In genomic region chr14:50707073-50707472, GRCm38 (mm10) we compare ENCODE assay signal across 43 mouse cellular contexts. TPM values are rescaled to one million over a fixed set of nuclear protein-coding genes. Genes with fewer than 3 reads are reported as not detected.
"Had no signal": no experiment of that assay in that cellular context is flagged by ENCODE, and none has a peak within 500 bp of the region (broad histone marks: within the 10 kb centered on the region; RNA-seq: fewer than 3 reads in every experiment).

TSS of gene Olfr748 (plus strand) at chr14:50707373.

- H3K4me3 ChIP-seq: heart, embryonic 10.5 days; heart, embryonic 12.5 days; heart, embryonic 13.5 days; heart, embryonic 15.5 days; hindbrain, embryonic 10.5 days; hindbrain, embryonic 12.5 days; hindbrain, embryonic 13.5 days; hindbrain, embryonic 15.5 days; intestine, embryonic 15.5 days; kidney, embryonic 15.5 days; layer of hippocampus, adult 2 months had no signal

- H3K4me1 ChIP-seq: heart, embryonic 10.5 days; heart, embryonic 12.5 days; heart, embryonic 13.5 days; heart, embryonic 15.5 days; hindbrain, embryonic 10.5 days; hindbrain, embryonic 12.5 days; hindbrain, embryonic 13.5 days; hindbrain, embryonic 15.5 days; intestine, embryonic 15.5 days; kidney, embryonic 15.5 days had no signal

- ATAC-seq: hindbrain, embryonic 16.5 days; hindbrain, postnatal 0 days; inflammation-experienced regulatory T-cells, adult 6 months; intestine, embryonic 15.5 days; intestine, embryonic 16.5 days; intestine, postnatal 0 days had no signal

- H3K27ac ChIP-seq: heart, embryonic 10.5 days; heart, embryonic 13.5 days; heart, embryonic 15.5 days; hindbrain, embryonic 10.5 days; hindbrain, embryonic 12.5 days; hindbrain, embryonic 13.5 days; hindbrain, embryonic 14.5 days; hindbrain, embryonic 15.5 days; hindbrain, postnatal 0 days; intestine, embryonic 15.5 days; kidney, embryonic 15.5 days; kidney, postnatal 0 days; layer of hippocampus, adult 2 months had no signal

- H3K36me3 ChIP-seq: heart, embryonic 10.5 days; heart, embryonic 12.5 days; heart, embryonic 13.5 days; heart, embryonic 15.5 days; hindbrain, embryonic 10.5 days; hindbrain, embryonic 12.5 days; hindbrain, embryonic 13.5 days; hindbrain, embryonic 15.5 days; intestine, embryonic 15.5 days; kidney, embryonic 15.5 days had no signal

- H3K9ac ChIP-seq: heart, embryonic 12.5 days; heart, embryonic 13.5 days; heart, embryonic 15.5 days; hindbrain, embryonic 12.5 days; hindbrain, embryonic 13.5 days; hindbrain, embryonic 14.5 days; hindbrain, embryonic 15.5 days; intestine, embryonic 15.5 days; kidney, embryonic 15.5 days had no signal

- DNase-seq: heart, postnatal 10 days; heart, postnatal 14 days; heart, postnatal 36 days; heart, postnatal 4 days; kidney, adult 11 months; kidney, adult 18-20 months; kidney, adult 2 months; kidney, adult 8-10 months; kidney, adult 9 months; kidney, postnatal 10 days; kidney, postnatal 14 days; kidney, postnatal 25 days; kidney, postnatal 36 days; kidney, postnatal 4 days; layer of hippocampus, adult 9-11 months; layer of hippocampus, postnatal 36 days had no signal

- H3K4me2 ChIP-seq: heart, embryonic 11.5 days; heart, embryonic 12.5 days; heart, embryonic 13.5 days; heart, embryonic 15.5 days; hindbrain, embryonic 12.5 days; hindbrain, embryonic 13.5 days; hindbrain, embryonic 14.5 days; hindbrain, embryonic 15.5 days; intestine, embryonic 15.5 days; kidney, embryonic 15.5 days had no signal

- H3K27me3 ChIP-seq: heart, embryonic 12.5 days; heart, embryonic 13.5 days; heart, embryonic 15.5 days; hindbrain, embryonic 12.5 days; hindbrain, embryonic 13.5 days; hindbrain, embryonic 15.5 days; intestine, embryonic 15.5 days; kidney, embryonic 15.5 days had no signal

- H3K9me3 ChIP-seq: heart, embryonic 10.5 days; heart, embryonic 13.5 days; heart, embryonic 15.5 days; hindbrain, embryonic 10.5 days; hindbrain, embryonic 12.5 days; hindbrain, embryonic 13.5 days; hindbrain, embryonic 15.5 days; intestine, embryonic 15.5 days; kidney, embryonic 15.5 days had no signal

RNA-seq across cellular contexts. Expression of gene Olfr748, which starts in this region (rescaled TPM):
- polyA plus RNA-seq: heart, embryonic 10.5 days; heart, embryonic 11.5 days; heart, embryonic 12.5 days; heart, embryonic 13.5 days; heart, embryonic 14.5 days; heart, embryonic 15.5 days; heart, embryonic 16.5 days; heart, postnatal 0 days; hindbrain, embryonic 10.5 days; hindbrain, embryonic 11.5 days; hindbrain, embryonic 12.5 days; hindbrain, embryonic 13.5 days; hindbrain, embryonic 14.5 days; hindbrain, embryonic 15.5 days; hindbrain, embryonic 16.5 days; hindbrain, postnatal 0 days; intestine, embryonic 14.5 days; intestine, embryonic 15.5 days; intestine, embryonic 16.5 days; intestine, postnatal 0 days; kidney, adult 2 months; kidney, embryonic 14.5 days; kidney, embryonic 15.5 days; kidney, embryonic 16.5 days; kidney, postnatal 0 days; large intestine, adult 2 months had no signal
